Mouse (Mus musculus) cerebellum, adult 9-10 months (tissue): Measurements from ENCODE around the gene Rnaseh1.

Experiments
- DNase-seq: peaks from one replicate; pipeline ENCODE4 v3.0.0; 2022

Gene Rnaseh1

DNA sequence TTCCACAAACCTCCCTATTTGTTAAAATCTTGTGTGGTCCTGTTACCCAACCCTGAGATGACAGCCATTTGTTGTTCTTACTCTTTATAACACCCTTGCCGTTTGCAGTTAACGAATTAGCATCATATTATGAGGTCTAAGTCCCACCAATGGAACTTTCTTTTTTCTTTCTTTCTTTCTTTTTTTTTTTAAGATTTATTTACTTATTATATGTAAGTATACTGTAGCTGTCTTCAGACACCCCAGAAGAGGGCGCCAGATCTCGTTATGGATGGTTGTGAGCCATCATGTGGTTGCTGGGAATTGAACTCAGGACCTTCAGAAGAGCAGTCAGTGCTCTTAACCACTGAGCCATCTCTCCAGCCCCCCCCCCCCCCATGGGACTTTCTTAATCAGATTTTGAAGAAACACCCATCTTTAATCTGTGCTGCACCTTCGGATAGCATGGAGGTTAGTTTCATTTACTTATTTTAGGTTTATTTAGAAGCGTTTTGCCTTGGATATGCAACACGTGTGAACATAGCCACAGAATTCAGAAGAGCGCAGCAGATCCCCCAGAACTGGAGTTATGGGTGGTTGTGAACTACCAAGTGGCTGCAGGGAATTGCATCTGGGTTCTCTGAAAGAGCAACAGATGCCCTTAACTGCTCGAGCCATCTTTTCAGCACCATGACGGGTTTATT, 24.8 kb downstream of the Rnaseh1 start:
- DNase-seq, result no peak

DNA sequence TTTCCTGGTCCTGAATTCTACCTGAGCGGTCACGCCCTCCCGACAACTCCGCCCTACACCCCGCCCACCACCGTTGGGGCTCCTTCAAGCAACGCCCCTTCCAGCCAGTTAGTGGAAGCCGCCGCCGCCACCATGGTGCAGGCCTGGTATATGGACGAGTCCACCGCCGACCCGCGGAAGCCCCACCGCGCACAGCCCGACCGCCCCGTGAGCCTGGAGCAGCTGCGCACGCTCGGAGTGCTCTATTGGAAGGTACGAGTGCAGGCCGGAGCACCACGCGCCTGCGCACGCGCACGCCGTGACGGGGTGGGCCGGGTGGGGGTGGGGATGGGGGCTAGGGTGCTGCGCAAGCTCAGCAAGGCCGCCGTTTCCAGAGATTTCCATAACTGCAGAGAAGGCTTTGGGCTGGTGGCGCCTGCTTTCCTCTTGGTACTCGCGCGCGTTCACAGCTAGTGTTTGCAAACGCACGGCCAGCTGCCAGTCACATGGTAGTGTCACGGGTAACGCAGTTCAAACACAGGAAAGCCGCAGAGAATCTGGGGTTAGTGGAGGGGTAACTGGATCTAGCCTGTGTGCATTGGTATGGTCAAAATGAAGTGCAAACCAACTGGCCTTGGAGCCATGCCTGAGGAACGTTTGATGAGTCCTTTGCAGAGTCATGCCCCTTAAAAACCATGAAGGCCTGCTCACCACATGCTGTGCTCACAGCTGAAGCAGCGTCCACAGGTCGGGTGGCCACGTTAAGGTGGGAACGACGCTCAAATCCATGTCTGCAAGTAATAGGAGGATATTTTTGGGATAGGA, 25.9 kb downstream of the Rnaseh1 start, which contains the start of gene Adi1:
Adi1 (plus strand) TSS at position 111 of the 804 bp plus-strand sequence.
- DNase-seq, result peak; percentile 89

GRCm38 (mm10) chr12:28675925-28676209, 26.5 kb downstream of the Rnaseh1 start:
- no peak for DNase-seq

DNA sequence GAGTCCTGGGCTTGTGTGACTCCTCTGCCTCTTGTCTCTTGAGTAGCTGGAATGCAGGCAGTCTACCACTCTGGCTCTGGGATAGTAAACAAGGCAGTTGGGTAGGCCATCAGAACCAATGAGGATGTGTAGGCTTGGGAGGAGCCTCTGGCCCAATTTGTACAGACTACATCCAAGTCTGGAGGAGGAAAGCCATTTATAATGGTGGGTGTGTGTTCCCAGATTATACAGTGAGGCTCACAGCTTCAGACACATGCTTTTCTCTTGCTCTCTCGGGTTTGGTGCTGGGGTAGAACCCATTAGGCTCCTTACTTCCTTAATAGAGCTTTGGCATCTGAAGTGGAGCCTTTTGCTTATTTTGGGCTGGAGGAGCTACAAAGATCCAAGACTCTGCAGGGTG, 35.3 kb downstream of the Rnaseh1 start:
- DNase-seq, result no peak

- no peak for DNase-seq
Observed at GRCm38 (mm10) chr12:28685771-28686170, 36.4 kb downstream of the Rnaseh1 start.

GRCm38 (mm10) chr12:28686199-28686879, 36.9 kb downstream of the Rnaseh1 start:
- no peak for DNase-seq

- no peak for DNase-seq
Observed at GRCm38 (mm10) chr12:28688996-28689395, 39.6 kb downstream of the Rnaseh1 start.

- no peak for DNase-seq
Observed at GRCm38 (mm10) chr12:28690730-28691129, 41.3 kb downstream of the Rnaseh1 start.

GRCm38 (mm10) chr12:28693738-28694137, 44.3 kb downstream of the Rnaseh1 start:
- DNase-seq, result no peak

GRCm38 (mm10) chr12:28694231-28694630, 44.8 kb downstream of the Rnaseh1 start:
- no peak for DNase-seq

DNA sequence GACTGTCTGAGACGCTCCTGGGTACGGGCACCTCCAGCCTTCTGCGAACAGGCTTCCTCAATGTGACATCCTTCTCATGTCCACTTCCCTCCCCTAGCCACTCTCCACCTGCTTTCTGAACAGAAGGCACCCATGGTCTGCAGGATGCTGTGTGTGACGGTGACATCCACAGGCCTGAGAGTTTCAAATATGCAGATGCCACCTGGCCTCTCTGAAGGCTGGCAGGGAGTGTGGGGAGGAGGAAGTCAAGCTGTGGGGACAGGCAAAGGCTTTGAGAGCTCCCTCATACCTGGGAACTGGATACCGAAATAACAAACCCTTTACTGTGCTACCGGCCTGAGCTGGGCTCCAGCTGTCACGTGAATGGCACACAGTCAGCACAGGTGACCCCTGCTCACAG, 45.4 kb downstream of the Rnaseh1 start:
- DNase-seq, result peak; percentile 71

GRCm38 (mm10) chr12:28697821-28698595, 48.6 kb downstream of the Rnaseh1 start:
- no peak for DNase-seq

DNA sequence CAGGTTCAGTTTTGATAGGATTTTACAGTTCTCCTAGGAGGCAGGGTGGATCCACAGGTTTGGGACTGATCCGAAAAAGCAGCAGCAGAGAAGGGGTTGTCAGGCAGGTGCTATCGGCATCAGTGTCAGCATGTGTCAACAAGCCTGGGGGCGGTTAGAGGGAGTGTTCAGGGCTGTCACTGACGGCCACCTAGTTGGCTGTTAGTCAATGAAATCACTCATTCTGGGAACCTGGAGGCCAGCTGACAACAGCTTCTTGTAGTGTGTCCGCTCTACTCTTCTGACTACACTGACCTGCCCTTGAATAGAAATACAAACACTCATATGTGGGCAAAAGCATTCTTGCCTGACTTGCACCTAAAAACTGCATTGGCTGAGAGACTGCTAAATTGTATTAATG, 49.7 kb downstream of the Rnaseh1 start:
- no peak for DNase-seq

DNA sequence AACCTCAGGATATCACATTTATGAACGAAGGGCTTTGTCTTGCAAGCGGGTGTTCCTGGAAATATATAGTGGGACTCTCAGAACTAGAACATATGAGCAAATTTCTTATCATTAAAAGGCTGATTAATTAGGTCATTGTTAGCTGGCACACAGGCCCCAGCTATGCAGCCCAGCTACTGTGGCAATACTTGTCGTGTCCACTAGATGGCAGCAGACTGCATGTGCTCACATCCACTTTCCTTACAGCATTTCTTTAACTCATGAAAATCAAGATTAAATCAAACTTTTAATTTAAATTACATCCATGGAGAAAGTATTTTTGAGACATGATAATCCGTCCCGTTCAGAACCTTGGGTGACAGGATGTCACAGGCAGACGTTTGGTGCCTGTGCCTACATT, 50.3 kb downstream of the Rnaseh1 start:
- DNase-seq, result peak; percentile 88

DNA sequence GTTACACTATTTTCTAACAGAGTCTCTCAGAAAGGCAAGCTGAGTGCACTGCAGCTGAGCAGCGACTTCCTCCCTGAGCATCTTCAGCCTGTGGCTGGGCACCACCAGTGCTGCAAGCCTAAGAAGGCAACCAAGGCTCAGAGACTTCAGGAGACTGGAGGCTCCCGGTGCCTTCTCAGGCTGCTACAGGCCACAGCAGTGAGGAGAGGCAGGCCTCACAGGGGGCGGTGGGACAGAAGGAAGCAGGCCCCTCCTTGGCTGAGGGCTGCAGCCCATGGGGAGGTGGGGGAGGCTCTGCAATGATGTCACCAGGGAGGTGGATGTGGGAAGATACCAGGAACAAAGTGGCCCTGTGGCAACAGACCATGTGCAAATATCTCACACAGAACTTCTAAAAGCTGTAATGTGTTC, 50.7 kb downstream of the Rnaseh1 start:
- peak; percentile 47 for DNase-seq

DNA sequence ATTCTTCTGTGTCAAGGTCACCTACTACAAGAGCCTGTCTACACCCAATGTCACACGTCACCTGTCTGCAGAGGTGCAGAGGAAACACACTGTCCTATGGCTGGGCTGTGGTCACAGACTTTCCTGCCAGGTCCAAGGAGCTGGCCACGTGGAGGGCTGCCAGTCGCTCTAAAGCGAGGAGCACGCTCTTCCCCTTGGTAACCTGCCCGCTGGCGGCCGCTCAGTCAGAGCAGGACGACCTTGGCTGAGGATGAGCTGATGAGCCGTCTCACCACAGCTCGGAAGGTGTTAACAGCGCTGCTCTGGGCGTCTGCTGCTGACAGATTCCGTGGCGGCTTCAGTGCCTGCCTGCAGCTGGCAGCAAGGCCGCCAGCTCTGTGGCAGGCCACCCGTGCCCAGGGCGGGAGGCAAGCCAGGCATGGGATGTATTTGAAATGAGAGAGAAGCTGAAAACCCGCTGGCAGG, 51.2 kb downstream of the Rnaseh1 start:
- DNase-seq, result peak; percentile 76

DNA sequence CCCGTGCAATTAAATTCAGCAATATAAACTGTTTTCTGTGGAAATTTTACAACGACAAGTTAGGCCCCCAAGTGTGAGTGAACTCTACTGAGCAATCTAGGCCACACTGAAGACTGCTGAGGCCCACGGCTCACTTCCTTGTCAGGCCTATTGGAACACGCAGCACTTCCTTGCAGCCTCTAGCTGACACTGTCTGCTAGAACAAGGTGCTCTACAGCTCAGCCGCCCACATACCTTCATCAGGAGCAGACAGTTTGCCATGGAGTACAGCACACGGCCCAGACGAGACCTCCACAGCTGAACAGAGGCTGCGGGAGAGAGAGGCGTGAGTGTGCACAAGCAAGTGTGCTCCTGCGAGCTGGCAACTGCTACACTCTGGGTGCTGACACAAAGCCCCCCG, 51.9 kb downstream of the Rnaseh1 start:
- DNase-seq, result no peak

GRCm38 (mm10) chr12:28704381-28704780, 55.0 kb downstream of the Rnaseh1 start:
- no peak for DNase-seq

DNA sequence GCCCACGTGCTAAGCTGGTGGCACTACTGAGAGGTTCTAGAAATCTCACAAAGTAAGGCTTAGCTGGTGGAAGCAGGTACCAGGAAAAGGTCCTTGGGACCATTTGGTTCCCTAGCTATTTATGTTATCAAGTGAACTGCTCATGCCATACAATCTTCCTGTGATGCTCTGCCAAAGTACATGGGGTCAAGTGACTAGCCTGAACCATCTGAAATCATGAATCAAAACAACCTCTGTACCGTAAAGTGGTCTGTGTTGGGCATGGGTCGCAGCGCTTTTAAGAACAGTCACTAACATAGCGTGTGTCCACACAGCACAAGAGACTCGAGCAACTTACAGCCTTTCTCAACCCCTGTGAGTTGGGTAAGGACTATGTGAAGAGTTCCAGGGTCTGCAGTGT, 55.8 kb downstream of the Rnaseh1 start:
- DNase-seq, result no peak

GRCm38 (mm10) chr12:28708154-28708553, 58.8 kb downstream of the Rnaseh1 start:
- no peak for DNase-seq
